Mouse (Mus musculus) kidney, adult 2 months (tissue): ENCODE measurements at regions not wholly inside any gene's neighbourhood (a gene's known extent, or its start where the extent isn't known, plus 50 kb on each side); places are given as distances from the start of the nearest gene placed in this dataset.

Experiments used
- CTCF ChIP-seq: fragments of 200-500 bp; conservative IDR thresholded peaks from 2 replicates; pipeline ENCODE4 v1.5.1; 2011; ENCODE audit warnings: low read depth, mild to moderate bottlenecking, control low read depth, low read length, moderate library complexity, mixed read lengths; ENCODE audit not compliant: insufficient read depth, insufficient read length
- POLR2A ChIP-seq: fragments of 200-500 bp; IDR thresholded peaks from one replicate; pipeline ENCODE4 v1.6.1; 2011; ENCODE audit warnings: low read depth, low read length, control low read depth

- TF ChIP-seq POLR2A: no peak
- no peak for TF ChIP-seq CTCF
Measured at GRCm38 (mm10) chr1:149021734-149022133, 939.4 kb downstream of the Pla2g4a start.
